Mouse (Mus musculus) WW6 (cell line): ENCODE measurements around the gene Ccnb1.
"Not testable (repeated sequence)": the region's sequence is repeated elsewhere in the genome, so short reads cannot be mapped to it uniquely, and the experiment has no call there.

Source experiments
- DNase-seq: peaks from one replicate; pipeline ENCODE4 v3.0.0-alpha.2; 2013; ENCODE audit warnings: low read depth, low spot score

Ccnb1 gene

GRCm38 (mm10) chr13:100775252-100776055 is 10.9 kb downstream of the Ccnb1 start, which contains the start of gene Cenph:
TSS of gene Cenph (minus strand) at chr13:100775899.
- DNase-seq, result peak; percentile 80

GRCm38 (mm10) chr13:100774704-100775103 is 11.7 kb downstream of the Ccnb1 start:
- no peak for DNase-seq

- DNase-seq, result no peak
Measured at GRCm38 (mm10) chr13:100755329-100755728, 31.0 kb downstream of the Ccnb1 start.

- no peak for DNase-seq
Measured at GRCm38 (mm10) chr13:100754186-100754585, 32.2 kb downstream of the Ccnb1 start.

DNA sequence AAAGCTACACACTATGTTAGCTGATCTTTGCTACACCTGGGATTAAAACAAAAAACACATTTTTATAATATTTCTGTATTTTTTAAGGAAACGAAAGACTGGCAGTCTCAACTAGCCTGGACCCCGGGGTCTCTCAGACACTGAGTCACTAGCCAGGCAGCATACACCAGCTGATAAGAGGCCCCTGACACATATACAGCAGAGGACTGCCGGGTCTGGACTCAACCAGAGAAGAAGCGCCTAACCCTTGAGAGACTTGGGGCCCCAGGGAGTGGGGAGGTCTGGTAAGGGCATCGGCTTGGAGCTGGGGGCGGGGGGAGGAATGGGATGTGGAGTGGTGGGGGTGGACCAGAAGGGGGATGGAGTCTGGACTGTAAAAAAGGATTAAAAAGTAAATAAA is 33.4 kb downstream of the Ccnb1 start:
- DNase-seq, result no peak

GRCm38 (mm10) chr13:100752529-100752928 is 33.8 kb downstream of the Ccnb1 start:
- no peak for DNase-seq

- DNase-seq, result no peak
Measured at GRCm38 (mm10) chr13:100751402-100751801, 35.0 kb downstream of the Ccnb1 start.

DNA sequence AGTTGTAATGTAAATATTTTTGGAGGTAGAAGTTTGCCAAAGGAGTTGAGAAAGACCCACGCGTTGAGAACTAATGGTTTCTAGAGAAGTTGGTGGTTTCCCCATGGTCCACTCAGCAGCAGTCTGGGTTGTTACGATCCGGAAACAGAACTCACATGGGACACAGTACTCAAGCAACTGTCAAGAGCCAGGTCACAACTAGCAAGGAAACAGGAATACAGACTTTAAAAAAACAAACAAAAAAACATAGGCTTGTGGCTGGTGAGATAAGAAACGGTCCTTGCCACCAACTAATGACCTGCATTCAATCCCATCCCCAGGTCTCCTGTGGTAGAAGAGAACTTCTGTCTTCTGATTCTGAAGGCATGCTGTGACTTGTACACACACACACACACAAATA is 35.6 kb downstream of the Ccnb1 start:
- DNase-seq, result no peak

GRCm38 (mm10) chr13:100748638-100749037 is 37.7 kb downstream of the Ccnb1 start:
- DNase-seq, result peak; percentile 53

GRCm38 (mm10) chr13:100746090-100746489 is 40.3 kb downstream of the Ccnb1 start:
- DNase-seq, result no peak

GRCm38 (mm10) chr13:100744036-100744744 is 42.2 kb downstream of the Ccnb1 start, which contains the start of gene Mrps36:
TSS of gene Mrps36 (minus strand) at chr13:100744659.
- DNase-seq, result peak; percentile 73

DNA sequence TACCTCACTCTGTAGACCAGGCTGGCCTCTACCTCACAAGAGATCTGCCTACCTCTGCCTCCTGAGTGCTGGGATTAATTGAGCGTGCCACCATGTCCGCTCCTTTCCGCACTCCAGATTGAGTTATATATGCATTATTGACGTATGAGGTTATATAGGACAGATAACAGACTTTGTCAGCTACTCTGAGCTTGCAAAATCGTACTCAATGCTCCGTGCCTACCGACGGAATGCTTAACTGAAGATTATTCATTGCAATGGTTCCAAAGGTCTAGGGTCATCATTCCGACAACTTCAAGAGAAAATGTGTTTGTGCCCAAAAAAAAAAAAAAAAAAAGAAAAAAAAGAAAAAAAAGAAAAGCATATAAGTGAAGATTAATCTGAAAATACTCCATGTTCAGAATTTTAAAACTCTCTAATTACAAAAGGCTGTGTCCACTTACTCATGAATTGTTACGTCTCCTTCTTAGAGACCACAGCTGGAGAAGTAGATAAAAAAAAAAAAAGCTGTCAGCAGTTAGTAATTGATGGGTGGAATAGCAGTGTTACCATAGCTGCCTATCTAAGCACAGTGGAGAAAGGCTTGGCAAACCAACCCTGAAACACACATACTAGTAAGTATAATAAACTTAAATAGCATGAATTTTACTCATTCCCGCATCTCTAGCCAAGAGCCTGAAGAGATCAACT is 42.9 kb downstream of the Ccnb1 start:
- no peak for DNase-seq

- DNase-seq, result no peak
Measured at GRCm38 (mm10) chr13:100742831-100743230, 43.5 kb downstream of the Ccnb1 start.

DNA sequence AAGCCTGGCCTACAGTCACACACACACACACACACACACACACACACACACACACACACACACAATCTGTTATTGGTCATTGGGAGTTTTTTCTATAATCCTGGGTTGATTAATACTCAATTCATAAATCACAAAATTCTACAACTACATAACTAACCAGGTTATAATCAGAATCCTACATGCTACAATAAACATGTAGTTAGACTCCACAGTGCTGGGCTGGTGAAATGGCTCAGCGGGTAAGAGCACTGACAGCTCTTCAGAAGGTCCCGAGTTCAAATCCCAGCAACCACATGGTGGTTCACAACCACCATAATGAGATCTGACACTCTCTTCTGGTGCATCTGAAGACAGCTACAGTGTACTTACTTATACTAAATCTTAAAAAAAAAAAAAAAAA is 53.6 kb downstream of the Ccnb1 start:
- DNase-seq, result no peak

DNA sequence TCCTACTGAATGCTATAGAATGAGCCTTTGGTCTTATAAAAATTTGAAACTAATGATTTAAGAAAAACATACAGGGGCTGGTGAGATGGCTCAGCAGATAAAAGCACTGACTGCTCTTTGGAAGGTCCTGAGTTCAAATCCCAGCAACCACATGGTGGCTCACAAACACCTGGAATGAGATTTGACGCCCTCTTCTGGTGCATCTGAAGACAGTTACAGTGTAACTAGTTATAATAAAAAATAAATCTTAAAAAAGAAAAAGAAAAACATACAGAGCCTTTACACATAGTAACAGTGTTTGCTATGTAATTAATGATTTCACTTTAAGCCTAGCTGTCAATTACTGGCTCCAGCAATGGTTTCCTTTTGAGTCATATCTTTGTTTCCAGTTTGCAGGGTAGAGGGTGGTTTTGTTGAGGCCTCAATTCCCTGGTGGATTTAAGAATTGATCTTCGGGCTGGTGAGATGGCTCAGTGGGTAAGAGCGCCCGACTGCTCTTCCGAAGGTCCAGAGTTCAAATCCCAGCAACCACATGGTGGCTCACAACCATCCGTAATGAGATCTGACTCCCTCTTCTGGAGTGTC is 54.8 kb downstream of the Ccnb1 start:
- DNase-seq, result not testable (repeated sequence)

DNA sequence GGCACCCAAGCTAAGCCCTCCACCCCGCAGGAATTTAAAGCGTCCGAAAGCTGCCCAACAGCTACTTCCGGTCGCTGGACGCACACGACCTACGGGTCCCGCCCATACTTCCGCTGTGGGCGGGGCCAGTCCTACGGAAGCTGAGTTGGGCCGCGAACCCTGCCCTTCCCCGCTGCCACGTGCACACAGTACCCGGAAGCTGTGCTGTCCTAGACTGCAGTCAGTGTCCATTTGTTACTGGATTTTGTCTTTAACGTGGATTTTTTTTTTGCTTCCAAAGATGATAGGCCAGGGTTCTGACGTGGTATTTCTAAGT is 55.6 kb downstream of the Ccnb1 start, which contains the start of gene Cdk7:
TSS of gene Cdk7 (minus strand) at position 79 of the 316 bp plus-strand sequence.
- DNase-seq, result peak; percentile 87

GRCm38 (mm10) chr13:100730153-100730860 is 56.1 kb downstream of the Ccnb1 start:
- DNase-seq, result no peak
